Mouse (Mus musculus) c-Kit-negative CD71-positive TER-119-positive erythroid progenitor cells, embryonic 14.5 days (primary cell): ENCODE results near the gene Ubr7.

Source experiments
- DNase-seq: peaks from one replicate; pipeline ENCODE4 v3.0.0-alpha.2; 2013; ENCODE audit warnings: low read depth, low spot score

The Ubr7 gene

GRCm38 (mm10) chr12:102826399-102826798 lies 68.6 kb downstream of the Ubr7 start:
- no peak for DNase-seq

GRCm38 (mm10) chr12:102827119-102827518 lies 69.4 kb downstream of the Ubr7 start:
- no peak for DNase-seq
